Mouse (Mus musculus): ENCODE results near the gene Hsd17b6. TPM values are rescaled to one million over a fixed set of nuclear protein-coding genes. Genes with fewer than 3 reads are reported as not detected.

Gene Hsd17b6
- polyA plus RNA-seq, 1 experiment from 2014 or later = not detected

GRCm38 (mm10) chr10:128003281-128003801, 4.1 kb downstream of the Hsd17b6 start:
- H3K36me3 ChIP-seq = no peaks in the 10 kb centered on the region
- H3K4me2 ChIP-seq (replicated peaks) = no peak overlapping the region
- no peak overlapping the region for H3K27ac ChIP-seq
- 71% methylated on average over 3 of the region's 3 CpGs for WGBS
- no peak overlapping the region for H3K9ac ChIP-seq
- no peak overlapping the region for H3K4me3 ChIP-seq
- H3K9me3 ChIP-seq = no peaks in the 10 kb centered on the region
- no peaks in the 10 kb centered on the region for H3K27me3 ChIP-seq
- ATAC-seq (ENCODE audit: low FRiP score, low read depth) = no peak
- H3K4me1 ChIP-seq = no peaks in the 10 kb centered on the region

GRCm38 (mm10) chr10:127998260-127998659, 9.2 kb downstream of the Hsd17b6 start:
- no peak for ATAC-seq (ENCODE audit: low FRiP score, low read depth)
- Histone ChIP-seq H3K9me3 (no peaks in the 10 kb centered on the region), H3K27ac (no peak overlapping the region), H3K27me3 (no peaks in the 10 kb centered on the region), H3K4me3 (no peak overlapping the region), H3K4me2 (replicated peaks) (no peak overlapping the region), H3K36me3 (no peaks in the 10 kb centered on the region), H3K9ac (no peak overlapping the region), H3K4me1 (no peaks in the 10 kb centered on the region)
- WGBS = 95% methylated on average over 1 of the region's 1 CpGs

GRCm38 (mm10) chr10:127996690-127997089, 10.7 kb downstream of the Hsd17b6 start:
- no peak for ATAC-seq (ENCODE audit: low FRiP score, low read depth)
- Histone ChIP-seq H3K4me2 (replicated peaks) (no peak overlapping the region), H3K9ac (no peak overlapping the region), H3K27me3 (no peaks in the 10 kb centered on the region), H3K9me3 (no peaks in the 10 kb centered on the region), H3K4me1 (no peaks in the 10 kb centered on the region), H3K27ac (no peak overlapping the region), H3K4me3 (no peak overlapping the region), H3K36me3 (no peaks in the 10 kb centered on the region)
- 90% methylated on average over 3 of the region's 3 CpGs for WGBS

- Histone ChIP-seq H3K36me3 (no peaks in the 10 kb centered on the region), H3K9me3 (no peaks in the 10 kb centered on the region), H3K4me3 (no peak overlapping the region), H3K27ac (no peak overlapping the region), H3K27me3 (no peaks in the 10 kb centered on the region), H3K9ac (no peak overlapping the region), H3K4me2 (replicated peaks) (no peak overlapping the region), H3K4me1 (no peaks in the 10 kb centered on the region)
- WGBS = 67% methylated on average over 8 of the region's 8 CpGs
- ATAC-seq (ENCODE audit: low FRiP score, low read depth) = no peak
Observed at GRCm38 (mm10) chr10:127985601-127986000, 21.8 kb downstream of the Hsd17b6 start.

- H3K27me3 ChIP-seq = no peaks in the 10 kb centered on the region
- 76% methylated on average over 5 of the region's 5 CpGs for WGBS
- no peak overlapping the region for H3K27ac ChIP-seq
- H3K4me1 ChIP-seq = no peaks in the 10 kb centered on the region
- H3K4me3 ChIP-seq = no peak overlapping the region
- no peak overlapping the region for H3K9ac ChIP-seq
- no peak for ATAC-seq (ENCODE audit: low FRiP score, low read depth)
- no peak overlapping the region for H3K4me2 ChIP-seq (replicated peaks)
- H3K36me3 ChIP-seq = no peaks in the 10 kb centered on the region
- H3K9me3 ChIP-seq = no peaks in the 10 kb centered on the region
Observed at GRCm38 (mm10) chr10:127984650-127985049, 22.8 kb downstream of the Hsd17b6 start.

GRCm38 (mm10) chr10:127975503-127975902, 31.9 kb downstream of the Hsd17b6 start:
- ATAC-seq (ENCODE audit: low FRiP score, low read depth) = no peak
- Histone ChIP-seq H3K27ac (no peak overlapping the region), H3K9ac (no peak overlapping the region), H3K4me2 (replicated peaks) (no peak overlapping the region), H3K4me1 (peaks cover 2% of the 10 kb centered on the region), H3K9me3 (0 out of 2 replicates have a peak, but pooled peaks cover 9% of the 10 kb centered on the region), H3K27me3 (no peaks in the 10 kb centered on the region), H3K4me3 (no peak overlapping the region), H3K36me3 (no peaks in the 10 kb centered on the region)
- WGBS = 30% methylated on average over 1 of the region's 1 CpGs

GRCm38 (mm10) chr10:127974062-127974461, 33.3 kb downstream of the Hsd17b6 start:
- H3K9ac ChIP-seq = no peak overlapping the region
- ATAC-seq (ENCODE audit: low FRiP score, low read depth) = no peak
- H3K27ac ChIP-seq = no peak overlapping the region
- 58% methylated on average over 3 of the region's 3 CpGs for WGBS
- 0 out of 2 replicates have a peak, but pooled peaks cover 9% of the 10 kb centered on the region for H3K9me3 ChIP-seq
- no peaks in the 10 kb centered on the region for H3K36me3 ChIP-seq
- H3K4me3 ChIP-seq = no peak overlapping the region
- H3K4me2 ChIP-seq (replicated peaks) = no peak overlapping the region
- H3K4me1 ChIP-seq = peaks cover 10% of the 10 kb centered on the region
- H3K27me3 ChIP-seq = no peaks in the 10 kb centered on the region

GRCm38 (mm10) chr10:127971135-127971534, 36.3 kb downstream of the Hsd17b6 start:
- Histone ChIP-seq H3K9me3 (0 out of 2 replicates have a peak, but pooled peaks cover 9% of the 10 kb centered on the region), H3K27ac (peak overlapping the region; percentile 39; the same call in 1 of the 2 replicates), H3K4me2 (replicated peaks) (no peak overlapping the region), H3K27me3 (no peaks in the 10 kb centered on the region), H3K4me1 (peaks cover 10% of the 10 kb centered on the region), H3K9ac (no peak overlapping the region), H3K4me3 (no peak overlapping the region), H3K36me3 (no peaks in the 10 kb centered on the region)
- 71% methylated on average over 3 of the region's 3 CpGs for WGBS
- no peak for ATAC-seq (ENCODE audit: low FRiP score, low read depth)

- Histone ChIP-seq H3K4me3 (no peak overlapping the region), H3K27me3 (no peaks in the 10 kb centered on the region), H3K36me3 (no peaks in the 10 kb centered on the region), H3K9ac (no peak overlapping the region), H3K4me2 (replicated peaks) (no peak overlapping the region), H3K4me1 (peaks cover 10% of the 10 kb centered on the region), H3K9me3 (0 out of 2 replicates have a peak, but pooled peaks cover 9% of the 10 kb centered on the region), H3K27ac (peak overlapping the region; percentile 39)
- ATAC-seq (ENCODE audit: low FRiP score, low read depth) = peak; percentile 73; the same call in 1 of the 2 replicates
- WGBS = 46% methylated on average over 3 of the region's 3 CpGs
Observed at GRCm38 (mm10) chr10:127970359-127970831, 37.0 kb downstream of the Hsd17b6 start.

GRCm38 (mm10) chr10:127969820-127970219, 37.6 kb downstream of the Hsd17b6 start:
- Histone ChIP-seq H3K27ac (peak overlapping the region; percentile 39; the same call in 1 of the 2 replicates), H3K36me3 (no peaks in the 10 kb centered on the region), H3K9me3 (0 out of 2 replicates have a peak, but pooled peaks cover 9% of the 10 kb centered on the region), H3K4me3 (no peak overlapping the region), H3K4me2 (replicated peaks) (no peak overlapping the region), H3K27me3 (no peaks in the 10 kb centered on the region), H3K9ac (no peak overlapping the region), H3K4me1 (peaks cover 10% of the 10 kb centered on the region)
- WGBS = 72% methylated on average over 4 of the region's 4 CpGs
- no peak for ATAC-seq (ENCODE audit: low FRiP score, low read depth)

- Histone ChIP-seq H3K27ac (no peak overlapping the region), H3K4me3 (no peak overlapping the region), H3K36me3 (no peaks in the 10 kb centered on the region), H3K27me3 (no peaks in the 10 kb centered on the region), H3K4me2 (replicated peaks) (no peak overlapping the region), H3K9ac (no peak overlapping the region), H3K9me3 (no peaks in the 10 kb centered on the region), H3K4me1 (peaks cover 10% of the 10 kb centered on the region)
- no peak for ATAC-seq (ENCODE audit: low FRiP score, low read depth)
- 92% methylated on average over 6 of the region's 6 CpGs for WGBS
Observed at GRCm38 (mm10) chr10:127966506-127966905, 40.9 kb downstream of the Hsd17b6 start.

GRCm38 (mm10) chr10:127964004-127964403, 43.4 kb downstream of the Hsd17b6 start:
- no peak overlapping the region for H3K27ac ChIP-seq
- no peak overlapping the region for H3K9ac ChIP-seq
- no peaks in the 10 kb centered on the region for H3K36me3 ChIP-seq
- no peaks in the 10 kb centered on the region for H3K9me3 ChIP-seq
- no peak overlapping the region for H3K4me3 ChIP-seq
- ATAC-seq (ENCODE audit: low FRiP score, low read depth) = no peak
- WGBS = 64% methylated on average over 3 of the region's 3 CpGs
- H3K27me3 ChIP-seq = no peaks in the 10 kb centered on the region
- H3K4me1 ChIP-seq = no peaks in the 10 kb centered on the region
- H3K4me2 ChIP-seq (replicated peaks) = no peak overlapping the region

- WGBS = 60% methylated on average over 3 of the region's 3 CpGs
- Histone ChIP-seq H3K4me3 (no peak overlapping the region), H3K36me3 (no peaks in the 10 kb centered on the region), H3K27me3 (no peaks in the 10 kb centered on the region), H3K4me2 (replicated peaks) (no peak overlapping the region), H3K9ac (no peak overlapping the region), H3K9me3 (no peaks in the 10 kb centered on the region), H3K4me1 (no peaks in the 10 kb centered on the region), H3K27ac (no peak overlapping the region)
- no peak for ATAC-seq (ENCODE audit: low FRiP score, low read depth)
Observed at GRCm38 (mm10) chr10:127962451-127962850, 45.0 kb downstream of the Hsd17b6 start.
